Mouse (Mus musculus) hindbrain, embryonic 14.5 days (tissue): ENCODE measurements at regions not wholly inside any gene's neighbourhood (a gene's known extent, or its start where the extent isn't known, plus 50 kb on each side); places are given as distances from the start of the nearest gene placed in this dataset.

Experiments used
- ATAC-seq: fragments of 200-750 bp; cut with Nextera tagmentation; 2 replicates; pipeline ENCODE4 v1.8.0; 2017; ENCODE audit warnings: moderate number of reproducible peaks, mild to moderate bottlenecking, moderate TSS enrichment, moderate library complexity; ENCODE audit not compliant: low FRiP score
- DNase-seq: peaks from one replicate; pipeline ENCODE4 v3.0.0-alpha.2; 2015; ENCODE audit warnings: low spot score
- H3K27ac ChIP-seq: fragments of 300-500 bp; sonication (generic); 2 replicates; pipeline ENCODE4 v1.5.1; 2014; ENCODE audit warnings: mild to moderate bottlenecking, moderate library complexity
- H3K27me3 ChIP-seq: fragments of 300-500 bp; sonication (generic); 2 replicates; pipeline ENCODE4 v1.6.1; 2014; ENCODE audit warnings: mild to moderate bottlenecking, low read length, mixed read lengths; ENCODE audit not compliant: control insufficient read depth, insufficient read depth
- H3K36me3 ChIP-seq: fragments of 300-500 bp; sonication (generic); replicated peaks from 2 replicates; pipeline ENCODE4 v1.6.1; 2014; ENCODE audit not compliant: control insufficient read depth, insufficient read depth
- H3K4me1 ChIP-seq: fragments of 300-500 bp; sonication (generic); replicated peaks from 2 replicates; pipeline ENCODE4 v1.6.1; 2014; ENCODE audit warnings: antibody characterized with exemption, low read length, mixed read lengths; ENCODE audit not compliant: control insufficient read depth, insufficient read depth
- H3K4me2 ChIP-seq: fragments of 300-500 bp; sonication (generic); replicated peaks from 2 replicates; pipeline ENCODE4 v1.6.1; 2014; ENCODE audit warnings: mild to moderate bottlenecking, moderate library complexity
- H3K4me3 ChIP-seq: fragments of 300-500 bp; sonication (generic); replicated peaks from 2 replicates; pipeline ENCODE4 v1.5.1; 2014; ENCODE audit warnings: mild to moderate bottlenecking, low read length
- H3K9ac ChIP-seq: fragments of 300-500 bp; sonication (generic); 2 replicates; pipeline ENCODE4 v1.6.1; 2014
- H3K9me3 ChIP-seq: fragments of 300-500 bp; sonication (generic); 2 replicates; pipeline ENCODE4 v1.6.1; 2016; ENCODE audit warnings: low read length; ENCODE audit not compliant: control insufficient read depth
- WGBS: fragments of 180-500 bp; shearing (Covaris S2); extraction: QIAGEN DNeasy Blood & Tissue Kit; methylation state at CpG from one replicate; pipeline ENCODE4 v1.1.7; 2014; 5-methylcytosine and 5-hydroxymethylcytosine counted together

- Histone ChIP-seq H3K27me3 (no peaks in the 10 kb centered on the region), H3K9ac (no peak overlapping the region), H3K4me1 (no peaks in the 10 kb centered on the region), H3K9me3 (no peaks in the 10 kb centered on the region), H3K4me2 (no peak overlapping the region), H3K36me3 (no peaks in the 10 kb centered on the region), H3K4me3 (no peak overlapping the region), H3K27ac (no peak overlapping the region)
- WGBS: 82% methylated on average over 7 of the region's 7 CpGs
- no peak for ATAC-seq
- DNase-seq: no peak
Measured at GRCm38 (mm10) chr1:190447253-190447652, 276.7 kb upstream of the Prox1 start.

GRCm38 (mm10) chr1:190446676-190447075 lies 276.2 kb upstream of the Prox1 start:
- WGBS: 84% methylated on average over 5 of the region's 5 CpGs
- no peaks in the 10 kb centered on the region for H3K4me1 ChIP-seq
- DNase-seq: no peak
- ATAC-seq: no peak
- H3K4me3 ChIP-seq: no peak overlapping the region
- no peak overlapping the region for H3K9ac ChIP-seq
- no peak overlapping the region for H3K27ac ChIP-seq
- H3K9me3 ChIP-seq: no peaks in the 10 kb centered on the region
- no peaks in the 10 kb centered on the region for H3K27me3 ChIP-seq
- no peaks in the 10 kb centered on the region for H3K36me3 ChIP-seq
- H3K4me2 ChIP-seq: no peak overlapping the region

- no peaks in the 10 kb centered on the region for H3K27me3 ChIP-seq
- WGBS: 62% methylated on average over 9 of the region's 9 CpGs
Measured at GRCm38 (mm10) chr1:190444366-190444765, 273.9 kb upstream of the Prox1 start.

GRCm38 (mm10) chr1:190443234-190443633 lies 272.7 kb upstream of the Prox1 start:
- Histone ChIP-seq H3K36me3 (no peaks in the 10 kb centered on the region), H3K4me2 (no peak overlapping the region), H3K27ac (no peak overlapping the region), H3K9me3 (no peaks in the 10 kb centered on the region), H3K4me3 (no peak overlapping the region), H3K4me1 (no peaks in the 10 kb centered on the region), H3K9ac (no peak overlapping the region), H3K27me3 (no peaks in the 10 kb centered on the region)
- DNase-seq: no peak
- no peak for ATAC-seq
- 87% methylated on average over 3 of the region's 3 CpGs for WGBS

More at GRCm38 (mm10) chr1:190444366-190444765, 273.9 kb upstream of the Prox1 start:
- Histone ChIP-seq H3K4me2 (no peak overlapping the region), H3K9me3 (no peaks in the 10 kb centered on the region), H3K4me1 (no peaks in the 10 kb centered on the region), H3K36me3 (no peaks in the 10 kb centered on the region), H3K4me3 (no peak overlapping the region), H3K27ac (no peak overlapping the region), H3K9ac (no peak overlapping the region)
- DNase-seq (no peak), ATAC-seq (no peak)

- H3K36me3 ChIP-seq: no peaks in the 10 kb centered on the region
- DNase-seq (no peak), ATAC-seq (no peak)
- H3K4me1 ChIP-seq: no peaks in the 10 kb centered on the region
- no peak overlapping the region for H3K4me2 ChIP-seq
- WGBS: 75% methylated on average over 4 of the region's 4 CpGs
- no peaks in the 10 kb centered on the region for H3K9me3 ChIP-seq
- H3K27ac ChIP-seq: no peak overlapping the region
- H3K9ac ChIP-seq: no peak overlapping the region
- no peaks in the 10 kb centered on the region for H3K27me3 ChIP-seq
- no peak overlapping the region for H3K4me3 ChIP-seq
Measured at GRCm38 (mm10) chr1:190442166-190442565, 271.7 kb upstream of the Prox1 start.

- Histone ChIP-seq H3K9ac (no peak overlapping the region), H3K4me2 (no peak overlapping the region), H3K27ac (no peak overlapping the region), H3K9me3 (no peaks in the 10 kb centered on the region), H3K4me1 (no peaks in the 10 kb centered on the region), H3K36me3 (no peaks in the 10 kb centered on the region), H3K27me3 (no peaks in the 10 kb centered on the region), H3K4me3 (no peak overlapping the region)
- ATAC-seq (no peak), DNase-seq (no peak)
- 93% methylated on average over 2 of the region's 2 CpGs for WGBS
Measured at GRCm38 (mm10) chr1:190438789-190439188, 268.3 kb upstream of the Prox1 start.

GRCm38 (mm10) chr1:190422874-190423273 lies 252.4 kb upstream of the Prox1 start:
- no peak overlapping the region for H3K4me3 ChIP-seq
- no peak overlapping the region for H3K27ac ChIP-seq
- no peak overlapping the region for H3K9ac ChIP-seq
- no peak overlapping the region for H3K4me2 ChIP-seq
- no peaks in the 10 kb centered on the region for H3K27me3 ChIP-seq
- ATAC-seq (peak; percentile 46; the same call in 1 of the 2 replicates), DNase-seq (peak; percentile 74)
- 46% methylated on average over 9 of the region's 9 CpGs for WGBS
- no peaks in the 10 kb centered on the region for H3K36me3 ChIP-seq
- no peaks in the 10 kb centered on the region for H3K9me3 ChIP-seq
- H3K4me1 ChIP-seq: no peaks in the 10 kb centered on the region

GRCm38 (mm10) chr1:190419709-190420108 lies 249.2 kb upstream of the Prox1 start:
- no peak overlapping the region for H3K27ac ChIP-seq
- no peaks in the 10 kb centered on the region for H3K9me3 ChIP-seq
- WGBS: 78% methylated on average over 13 of the region's 13 CpGs
- 0 out of 2 replicates have a peak, but pooled peaks cover 3% of the 10 kb centered on the region for H3K4me1 ChIP-seq
- H3K27me3 ChIP-seq: no peaks in the 10 kb centered on the region
- H3K4me2 ChIP-seq: no peak overlapping the region
- H3K4me3 ChIP-seq: no peak overlapping the region
- DNase-seq: no peak
- ATAC-seq: no peak
- H3K9ac ChIP-seq: no peak overlapping the region
- H3K36me3 ChIP-seq: no peaks in the 10 kb centered on the region

GRCm38 (mm10) chr1:190417326-190417725 lies 246.8 kb upstream of the Prox1 start:
- Histone ChIP-seq H3K4me2 (no peak overlapping the region), H3K4me1 (0 out of 2 replicates have a peak, but pooled peaks cover 3% of the 10 kb centered on the region), H3K36me3 (no peaks in the 10 kb centered on the region), H3K9me3 (no peaks in the 10 kb centered on the region), H3K4me3 (no peak overlapping the region), H3K9ac (no peak overlapping the region), H3K27ac (no peak overlapping the region), H3K27me3 (no peaks in the 10 kb centered on the region)
- 28% methylated on average over 11 of the region's 11 CpGs for WGBS
- DNase-seq: no peak
- no peak for ATAC-seq

GRCm38 (mm10) chr1:190411756-190412155 lies 241.2 kb upstream of the Prox1 start:
- Histone ChIP-seq H3K9ac (no peak overlapping the region), H3K9me3 (no peaks in the 10 kb centered on the region), H3K4me3 (no peak overlapping the region), H3K27me3 (no peaks in the 10 kb centered on the region), H3K4me2 (no peak overlapping the region), H3K36me3 (no peaks in the 10 kb centered on the region), H3K27ac (no peak overlapping the region), H3K4me1 (no peaks in the 10 kb centered on the region)
- 80% methylated on average over 5 of the region's 5 CpGs for WGBS
- ATAC-seq (no peak), DNase-seq (no peak)
